Mouse (Mus musculus) CH12.LX (cell line): ENCODE measurements around the gene Itpka.

Source experiments
- CTCF ChIP-seq, 2 experiments: IDR thresholded peaks in 1 of 2; conservative IDR thresholded peaks in 1 of 2; 2 replicates each; pipeline ENCODE4 v1.5.1; 2011 to 2012; ENCODE audit warnings: low read depth in 2 of 2, low read length in 2 of 2, improper control_type of control experiment in 1 of 2, inconsistent platforms in 1 of 2, mild to moderate bottlenecking in 1 of 2, moderate library complexity in 1 of 2
- E2F4 ChIP-seq: IDR thresholded peaks from 2 replicates; pipeline ENCODE4 v1.6.1; 2011; ENCODE audit warnings: low read depth, low read length, improper control_type of control experiment; ENCODE audit not compliant: insufficient replicate concordance
- IRF4 ChIP-seq: IDR thresholded peaks from 2 replicates; pipeline ENCODE4 v1.6.1; 2014; ENCODE audit warnings: low read depth, mild to moderate bottlenecking, inconsistent platforms, low read length, improper control_type of control experiment
- MAFK ChIP-seq: IDR thresholded peaks from 2 replicates; pipeline ENCODE4 v1.6.1; 2011; ENCODE audit warnings: low read length, improper control_type of control experiment; ENCODE audit not compliant: insufficient replicate concordance
- MXI1 ChIP-seq: IDR thresholded peaks from 2 replicates; pipeline ENCODE4 v1.6.1; 2011; ENCODE audit warnings: mild to moderate bottlenecking, low read depth, low read length, improper control_type of control experiment
- MYC ChIP-seq: IDR thresholded peaks from 2 replicates; pipeline ENCODE4 v1.6.1; 2011; ENCODE audit warnings: low read depth, mild to moderate bottlenecking, improper control_type of control experiment, low read length
- POLR2AphosphoS2 ChIP-seq: IDR thresholded peaks from 2 replicates; pipeline ENCODE4 v1.6.1; 2011; ENCODE audit warnings: low read depth, low read length, improper control_type of control experiment
- RAD21 ChIP-seq: IDR thresholded peaks from 2 replicates; pipeline ENCODE4 v1.6.1; 2011; ENCODE audit warnings: low read depth, mild to moderate bottlenecking, low read length, improper control_type of control experiment, moderate library complexity
- SMC3 ChIP-seq: IDR thresholded peaks from 2 replicates; pipeline ENCODE4 v1.6.1; 2011; ENCODE audit warnings: low read depth, low read length, improper control_type of control experiment
- ZKSCAN1 ChIP-seq: IDR thresholded peaks from 2 replicates; pipeline ENCODE4 v1.6.1; 2012; ENCODE audit warnings: low read depth, inconsistent platforms, low read length, improper control_type of control experiment, borderline replicate concordance

DNA sequence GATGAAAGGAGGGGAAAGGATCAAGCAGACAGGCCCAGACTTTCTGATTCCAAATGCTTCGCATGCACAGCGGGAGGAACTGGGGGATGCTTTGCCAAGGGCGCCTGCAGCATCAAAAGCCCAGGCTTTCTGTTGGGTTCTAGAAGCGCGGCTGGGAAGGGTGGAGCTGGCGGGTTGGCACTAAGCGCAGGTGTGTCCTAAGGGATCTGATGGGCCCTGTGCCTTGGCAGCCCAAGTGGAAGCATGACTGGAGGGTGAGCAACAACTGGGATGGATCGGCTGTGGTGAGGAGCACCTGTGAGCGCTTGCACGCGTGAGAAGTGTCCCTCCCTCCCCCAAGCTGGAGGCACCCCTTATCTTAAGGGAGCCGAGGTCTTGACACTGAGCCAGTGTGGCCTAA, 5.0 kb upstream of the Itpka start:
- TF ChIP-seq SMC3: no peak
- TF ChIP-seq POLR2AphosphoS2: no peak
- no peak for TF ChIP-seq CTCF (conservative IDR thresholded peaks at IDR 0.05 in 1 of 2, IDR thresholded peaks at IDR 0.05 in 1 of 2; ENCODE audit: low read depth in 2 of 2, low read length in 2 of 2)
- no peak for TF ChIP-seq ZKSCAN1
- TF ChIP-seq MXI1: no peak
- no peak for TF ChIP-seq RAD21
- no peak for TF ChIP-seq E2F4
- TF ChIP-seq MYC: no peak
- no peak for TF ChIP-seq IRF4
- TF ChIP-seq MAFK: no peak
